Mouse (Mus musculus) bone marrow, adult 2 months (tissue): ENCODE results near the gene Arf1.

Experiments
- CTCF ChIP-seq: fragments of 200-500 bp; IDR thresholded peaks from 2 replicates; pipeline ENCODE4 v1.5.1; 2011; ENCODE audit warnings: low read length, control low read depth; ENCODE audit not compliant: control insufficient read depth, insufficient read depth
- POLR2A ChIP-seq: fragments of 200-500 bp; IDR thresholded peaks from 2 replicates; pipeline ENCODE4 v1.6.1; 2011; ENCODE audit warnings: low read depth, mild to moderate bottlenecking, control low read depth, low read length, borderline replicate concordance; ENCODE audit not compliant: control insufficient read depth

GRCm38 (mm10) chr11:59262308-59262707 is 34.2 kb upstream of the Arf1 start:
- TF ChIP-seq POLR2A: no peak
- TF ChIP-seq CTCF: no peak
